Mouse (Mus musculus) T-helper 1 cell (primary cell): ENCODE data around the gene Dnhd1.
"Not testable (repeated sequence)": the region's sequence is repeated elsewhere in the genome, so short reads cannot be mapped to it uniquely, and the experiment has no call there.

Experiments
- in situ Hi-C: fragments of 300-600 bp; cut with MboI, MseI; formaldehyde crosslinking; loops from one replicate; pipeline ENCODE4 v1.15.1; 2025; ENCODE audit warnings: high pct_unique_total_duplicates

Gene Dnhd1

DNA sequence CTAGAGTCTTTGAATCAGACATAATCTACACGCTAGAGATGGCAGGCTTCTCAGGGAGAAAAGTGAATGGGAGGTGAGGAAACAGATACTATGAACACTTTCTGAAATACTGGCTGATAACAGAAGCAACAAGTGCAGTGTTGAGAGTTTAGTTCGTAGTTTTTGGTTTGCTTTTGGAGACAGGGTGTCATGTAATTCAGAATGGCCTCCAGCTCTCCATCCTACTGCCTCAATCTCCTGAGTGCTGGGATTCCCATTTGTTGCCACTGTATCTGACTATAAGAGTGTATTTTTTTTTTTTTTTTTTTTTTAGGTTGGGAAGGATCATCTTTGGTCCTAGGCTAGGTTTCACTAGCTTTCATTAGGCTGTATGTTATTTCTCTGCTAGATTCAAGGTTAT lies 87.7 kb downstream of the Dnhd1 start:
- in situ Hi-C loops, result loop anchor here (5.0 kb wide), 2 partner anchors 74 to 101 kb away; partner anchors contain the start of gene Mrpl17

- in situ Hi-C loops, result loop anchor here (5.0 kb wide), 2 partner anchors 73 to 102 kb away; partner anchors contain the start of gene Mrpl17
Observed at GRCm38 (mm10) chr7:105738948-105739347, 88.3 kb downstream of the Dnhd1 start.

GRCm38 (mm10) chr7:105740089-105740795 lies 89.6 kb downstream of the Dnhd1 start:
- in situ Hi-C loops, result no loop called here

GRCm38 (mm10) chr7:105740851-105741250 lies 90.2 kb downstream of the Dnhd1 start:
- in situ Hi-C loops, result no loop called here

DNA sequence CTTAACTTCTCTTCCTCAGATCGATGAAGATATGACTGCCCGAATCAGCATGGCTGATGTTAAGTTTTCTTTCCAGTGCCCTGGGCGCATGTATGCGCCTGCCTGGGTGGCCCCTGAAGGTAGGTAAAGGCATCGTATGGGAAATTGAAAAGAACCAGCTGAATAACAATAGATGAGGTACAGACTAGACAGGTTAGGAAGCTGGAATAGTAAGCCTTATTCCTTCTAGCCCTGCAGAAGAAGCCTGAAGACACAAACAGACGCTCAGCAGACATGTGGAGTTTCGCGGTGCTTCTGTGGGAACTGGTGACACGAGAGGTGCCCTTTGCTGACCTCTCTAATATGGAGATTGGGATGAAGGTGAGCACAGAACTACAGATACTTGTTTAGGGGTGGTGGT lies 91.4 kb downstream of the Dnhd1 start:
- in situ Hi-C loops, result no loop called here

DNA sequence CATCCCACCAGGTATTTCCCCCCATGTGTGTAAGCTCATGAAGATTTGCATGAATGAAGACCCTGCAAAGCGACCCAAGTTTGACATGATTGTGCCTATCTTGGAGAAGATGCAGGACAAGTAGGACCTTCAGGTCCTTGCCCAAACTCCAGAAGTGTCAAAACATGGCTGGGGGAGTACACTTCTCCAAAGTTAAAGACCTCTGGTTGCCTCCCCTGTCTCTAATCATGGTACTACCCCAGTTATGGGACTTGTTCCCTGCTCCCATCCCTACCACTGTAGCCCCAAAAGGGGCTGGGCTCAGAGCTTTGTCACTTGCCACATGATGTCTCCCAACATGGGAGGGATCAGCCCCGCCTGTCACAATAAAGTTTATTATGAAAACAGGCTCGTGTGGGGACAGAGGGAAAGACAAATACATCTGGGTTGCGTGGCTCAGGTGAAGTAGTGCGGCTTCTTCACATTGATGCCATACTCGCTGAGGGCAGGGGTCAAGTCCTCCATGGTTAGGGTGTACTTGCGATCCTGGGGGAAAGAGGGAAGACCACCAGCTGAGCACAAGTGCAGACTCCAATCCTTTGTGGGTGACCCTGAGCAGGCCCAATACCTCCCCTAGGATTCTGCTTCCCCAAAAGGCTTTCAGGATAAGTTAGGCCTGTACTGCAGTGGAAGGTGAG lies 92.0 kb downstream of the Dnhd1 start:
- in situ Hi-C loops, result not testable (repeated sequence)

DNA sequence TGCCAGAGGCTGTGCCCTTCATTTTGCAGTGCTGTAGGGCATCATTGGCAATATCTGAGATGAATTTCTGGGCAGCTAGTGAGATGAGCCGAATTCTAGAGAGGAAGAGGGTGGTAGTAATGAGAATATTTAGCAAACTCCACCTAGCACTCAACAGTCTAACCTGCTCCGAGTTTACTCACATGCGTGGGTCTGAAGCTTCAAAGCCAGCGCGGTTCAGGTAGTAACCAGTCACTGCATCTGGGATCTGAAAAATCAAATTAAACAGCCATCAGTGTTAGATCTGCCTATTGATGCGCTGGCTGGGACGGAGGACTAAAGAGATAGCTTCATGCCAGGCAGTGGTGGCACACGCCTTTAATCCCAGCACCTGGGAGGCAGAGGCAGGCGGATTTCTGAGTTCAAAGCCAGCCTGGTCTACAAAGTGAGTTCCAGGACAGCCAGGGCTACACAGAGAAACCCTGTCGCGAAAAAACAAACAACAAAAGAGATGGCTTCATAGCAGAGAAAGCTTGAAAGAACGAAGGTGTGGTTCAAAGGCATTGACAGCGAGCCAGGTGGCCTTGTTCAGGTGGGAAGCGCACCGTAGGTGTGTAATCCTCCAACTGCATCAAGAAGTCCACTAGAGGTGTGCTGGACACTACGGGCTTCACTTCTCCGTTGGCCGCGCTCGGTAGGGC lies 92.8 kb downstream of the Dnhd1 start:
- in situ Hi-C loops, result not testable (repeated sequence)

- in situ Hi-C loops, result no loop called here
Observed at GRCm38 (mm10) chr7:105743926-105744590, 93.4 kb downstream of the Dnhd1 start, which contains the start of gene Taf10. TSS of gene Taf10 (minus strand) at chr7:105744361.

- in situ Hi-C loops, result no loop called here
Observed at GRCm38 (mm10) chr7:105747776-105748175, 97.1 kb downstream of the Dnhd1 start.

DNA sequence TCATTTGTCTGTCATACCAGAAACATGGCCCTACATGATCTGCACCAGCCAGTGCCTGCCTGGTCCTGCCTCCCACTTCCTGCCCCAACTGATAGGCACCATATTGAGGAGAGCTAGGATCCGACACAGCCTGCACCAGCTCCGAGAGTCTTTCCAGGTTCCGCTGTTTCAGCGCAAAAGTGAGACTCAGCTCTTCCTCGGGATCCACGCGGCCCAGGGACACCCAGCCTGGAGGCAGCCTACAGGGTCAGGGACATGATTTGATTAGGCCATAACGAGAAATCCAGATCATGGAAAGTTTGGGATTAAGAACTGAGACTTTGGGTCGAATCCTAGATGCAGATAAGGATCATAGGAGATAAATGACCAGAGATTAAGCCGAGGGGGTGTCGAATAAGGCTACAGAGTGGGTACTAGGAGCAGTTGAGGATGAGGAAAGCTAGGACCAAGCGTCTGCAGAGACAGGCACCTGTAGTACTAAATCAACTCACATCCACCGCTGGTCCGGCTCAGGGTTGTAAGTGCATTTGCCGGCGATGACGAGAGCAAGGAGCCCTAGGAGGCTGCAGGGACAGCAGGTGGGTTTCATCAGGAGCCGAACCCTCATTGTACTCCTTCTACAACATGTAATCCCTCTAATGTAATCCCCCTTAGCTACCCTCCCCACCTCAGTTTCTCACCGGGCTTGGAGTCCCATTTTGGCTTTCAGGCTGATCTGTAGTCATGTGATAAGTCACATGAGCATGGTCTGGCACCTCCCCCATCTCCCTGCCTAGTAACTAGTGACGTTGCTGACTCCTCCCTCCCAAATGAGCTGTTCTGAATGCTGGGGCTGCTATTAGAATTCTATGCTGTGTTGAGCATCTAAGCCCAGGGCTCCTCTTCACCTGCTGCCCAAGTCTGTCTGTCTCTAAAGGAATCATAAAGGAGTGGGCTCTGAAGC lies 101.1 kb downstream of the Dnhd1 start, which contains the start of gene Tpp1:
Gene Tpp1 (minus strand): TSS at position 745 of the 943 bp plus-strand sequence.
- in situ Hi-C loops, result no loop called here

GRCm38 (mm10) chr7:105752716-105753115 lies 102.1 kb downstream of the Dnhd1 start:
- in situ Hi-C loops, result no loop called here

DNA sequence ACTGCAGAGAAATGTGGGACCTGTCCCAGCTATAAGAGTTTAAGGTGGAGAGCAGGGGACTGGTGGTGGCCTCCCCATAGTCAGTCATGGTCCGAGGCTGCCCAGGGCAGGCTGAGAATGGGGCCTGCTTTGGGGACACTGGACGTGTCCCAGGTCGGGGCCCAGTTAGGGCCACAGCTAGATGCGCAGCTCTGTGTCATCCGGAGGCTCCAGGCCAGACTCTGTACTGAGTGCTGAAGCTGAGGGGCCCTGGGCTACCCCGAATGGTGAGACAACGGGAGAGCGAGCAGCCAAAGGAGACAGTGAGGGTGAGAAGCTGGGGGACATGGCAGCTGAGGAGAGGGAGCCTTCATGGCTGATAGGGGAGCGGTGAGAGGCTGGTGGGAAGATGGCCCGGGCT lies 102.7 kb downstream of the Dnhd1 start:
- in situ Hi-C loops, result no loop called here

DNA sequence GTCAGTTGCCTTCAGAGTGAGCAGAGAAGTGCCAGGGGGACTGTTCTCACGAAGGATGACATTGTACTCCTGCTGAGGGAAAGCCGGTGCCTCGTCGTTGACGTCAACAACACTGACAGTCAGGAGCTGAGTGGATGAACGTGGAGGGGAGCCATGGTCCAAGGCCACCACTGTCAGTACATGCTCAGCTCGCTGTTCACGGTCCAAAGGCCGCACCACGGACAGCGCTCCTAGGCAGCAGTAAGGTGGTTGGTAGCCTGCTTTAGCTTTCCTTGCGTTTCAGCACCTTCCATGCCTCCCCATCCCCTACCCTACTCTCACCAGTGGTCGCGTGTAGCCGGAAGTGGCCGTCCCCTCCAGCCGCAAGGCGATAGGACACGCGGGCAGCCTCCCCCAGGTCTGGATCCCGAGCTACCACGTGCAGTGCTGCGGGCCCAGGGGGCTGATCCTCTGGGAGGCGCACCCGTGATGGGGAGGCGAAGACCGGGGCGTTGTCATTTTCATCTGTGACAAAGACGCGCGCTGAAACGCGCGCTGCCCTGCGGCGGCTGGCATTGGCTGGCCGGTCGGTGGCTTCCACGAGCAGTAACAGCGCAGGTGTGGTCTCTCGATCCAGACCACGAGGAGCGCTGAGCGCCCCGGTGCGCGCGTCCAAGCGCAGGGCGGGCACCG lies 111.3 kb downstream of the Dnhd1 start:
- in situ Hi-C loops, result no loop called here

GRCm38 (mm10) chr7:105762517-105763270 lies 112.1 kb downstream of the Dnhd1 start:
- in situ Hi-C loops, result no loop called here

DNA sequence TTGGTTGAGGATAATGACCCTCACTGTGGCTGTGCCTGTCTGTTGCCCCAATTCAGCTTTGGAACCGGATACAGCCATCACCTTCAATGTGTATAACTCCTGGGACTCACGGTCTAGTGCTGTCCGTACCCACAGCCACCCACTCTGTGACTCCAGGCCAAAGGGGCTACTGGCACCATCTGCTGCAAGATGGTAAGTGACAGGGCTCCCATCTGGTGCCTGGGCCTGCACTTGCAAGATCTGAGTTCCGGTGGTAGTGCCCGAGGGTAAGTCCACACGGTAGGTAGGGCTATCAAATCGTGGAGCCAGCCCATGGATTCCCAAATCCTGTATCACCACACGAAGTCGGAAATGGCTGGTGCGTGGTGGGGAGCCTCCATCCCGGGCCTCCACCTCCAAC lies 113.7 kb downstream of the Dnhd1 start:
- in situ Hi-C loops, result no loop called here

GRCm38 (mm10) chr7:105767729-105768165 lies 117.1 kb downstream of the Dnhd1 start:
- in situ Hi-C loops, result no loop called here

GRCm38 (mm10) chr7:105769959-105770358 lies 119.3 kb downstream of the Dnhd1 start:
- in situ Hi-C loops, result no loop called here
